Comparison of ENCODE assay signal across 9 mouse cellular contexts in genomic region chr9:63970388-63970787, GRCm38 (mm10). TPM values are rescaled to one million over a fixed set of nuclear protein-coding genes. Genes with fewer than 3 reads are reported as not detected.
DNase-seq lines count a peak whose midpoint lies in the region; ATAC-seq lines count a peak whose summit lies in the region.
"Had no signal": no experiment of that assay in that cellular context is flagged by ENCODE, and none has a peak within 500 bp of the region (broad histone marks: within the 10 kb centered on the region; RNA-seq: fewer than 3 reads in every experiment).

No protein-coding gene starts in this region.

- no peaks in the 10 kb centered on the region for H3K9me3 ChIP-seq in forebrain, embryonic 12.5 days
- H3K9me3 ChIP-seq in forebrain, embryonic 14.5 days (replicated peaks; ENCODE audit: control insufficient read depth, low read length), result no peaks in the 10 kb centered on the region
- H3K9me3 ChIP-seq in lung, embryonic 16.5 days (ENCODE audit: control insufficient read depth, low read length), result no peaks in the 10 kb centered on the region

- H3K4me3 ChIP-seq in forebrain, embryonic 12.5 days (replicated peaks), result no peak overlapping the region
- no peak overlapping the region for H3K4me3 ChIP-seq in forebrain, embryonic 14.5 days (ENCODE audit: low read depth, low read length)
- no peak overlapping the region for H3K4me3 ChIP-seq in lung, embryonic 16.5 days (ENCODE audit: low read length)

- no peaks in the 10 kb centered on the region for H3K36me3 ChIP-seq in forebrain, embryonic 12.5 days (replicated peaks)
- no peaks in the 10 kb centered on the region for H3K36me3 ChIP-seq in forebrain, embryonic 14.5 days (ENCODE audit: control insufficient read depth, insufficient read depth, low read length)
- no peaks in the 10 kb centered on the region for H3K36me3 ChIP-seq in lung, embryonic 16.5 days (ENCODE audit: control insufficient read depth, insufficient read depth, low read length)

- 88% methylated on average over 12 of the region's 12 CpGs for WGBS in forebrain, embryonic 12.5 days
- WGBS in forebrain, embryonic 14.5 days, result 82% methylated on average over 12 of the region's 12 CpGs
- WGBS in lung, embryonic 16.5 days, result 32% methylated on average over 12 of the region's 12 CpGs

- peaks cover 49% of the 10 kb centered on the region for H3K4me1 ChIP-seq in forebrain, embryonic 12.5 days
- peaks cover 29% of the 10 kb centered on the region for H3K4me1 ChIP-seq in forebrain, embryonic 14.5 days (ENCODE audit: control insufficient read depth, insufficient read depth, low read length)
- H3K4me1 ChIP-seq in lung, embryonic 16.5 days (replicated peaks; ENCODE audit: control insufficient read depth, insufficient read depth, low read length), result peaks cover 86% of the 10 kb centered on the region

- H3K4me2 ChIP-seq in forebrain, embryonic 12.5 days, result no peak overlapping the region
- H3K4me2 ChIP-seq in forebrain, embryonic 14.5 days (ENCODE audit: low read length), result no peak overlapping the region
- H3K4me2 ChIP-seq in lung, embryonic 16.5 days (ENCODE audit: low read depth, low read length), result no peak overlapping the region

- intact Hi-C loops in gastrocnemius, postnatal 36 days (cut with DNase I), result no loop called here

- no peak overlapping the region for H3K9ac ChIP-seq in forebrain, embryonic 12.5 days
- H3K9ac ChIP-seq in forebrain, embryonic 14.5 days (ENCODE audit: low read length), result no peak overlapping the region
- peak overlapping the region; percentile 30; the same call in 1 of the 2 replicates for H3K9ac ChIP-seq in lung, embryonic 16.5 days (ENCODE audit: low read length)

- DNase-seq in forebrain, embryonic 14.5 days (ENCODE audit: low spot score), result no peak
- DNase-seq in heart, adult 9 months (ENCODE audit: low spot score in 2 of 2), result peak; percentile 75 to 81
- DNase-seq in kidney, adult 9 months, result peak; percentile 65
- DNase-seq in right cerebral cortex, postnatal 36 days (ENCODE audit: low spot score in 2 of 2), result no peak
- DNase-seq in gastrocnemius, postnatal 36 days, result no peak
- DNase-seq in adrenal gland, adult 2 months, result no peak

- H3K27ac ChIP-seq in forebrain, embryonic 12.5 days, result 0 out of 2 replicates have a peak overlapping the region, but pooled peaks have one; percentile 6
- no peak overlapping the region for H3K27ac ChIP-seq in forebrain, embryonic 14.5 days (ENCODE audit: low read depth, low read length)
- peak overlapping the region; percentile 91 for H3K27ac ChIP-seq in lung, embryonic 16.5 days (ENCODE audit: low read length)

- ATAC-seq in forebrain, embryonic 12.5 days (ENCODE audit: low FRiP score), result no peak
- no peak for ATAC-seq in forebrain, embryonic 14.5 days
- ATAC-seq in lung, embryonic 16.5 days (ENCODE audit: low read depth), result no peak

- H3K27me3 ChIP-seq in forebrain, embryonic 12.5 days, result no peaks in the 10 kb centered on the region
- H3K27me3 ChIP-seq in forebrain, embryonic 14.5 days (replicated peaks; ENCODE audit: control insufficient read depth, insufficient read depth, low read length), result no peaks in the 10 kb centered on the region
- H3K27me3 ChIP-seq in lung, embryonic 16.5 days (ENCODE audit: control insufficient read depth, insufficient read depth, low read depth, low read length), result no peaks in the 10 kb centered on the region

RNA-seq across cellular contexts. Expression of gene Smad6, which starts 51.5 kb away (rescaled TPM):
- 5.2 and 6.5 TPM in 2 replicates for polyA plus RNA-seq in forebrain, embryonic 12.5 days (2016; fragmentation: Nextera tagmentation; extraction: Ambion mirVana)
- polyA plus RNA-seq in forebrain, embryonic 14.5 days (2014; fragmentation: Nextera tagmentation; extraction: Ambion mirVana), result 1.8 and 1.9 TPM in 2 replicates
- 6.8 and 8.6 TPM in 2 replicates for polyA plus RNA-seq in lung, embryonic 16.5 days (2015; fragmentation: Nextera tagmentation; extraction: Ambion mirVana)
- total RNA-seq in gastrocnemius, postnatal 36 days (2021), result 1 to 10 TPM; 3.3 to 4.0 TPM
- total RNA-seq in adrenal gland, adult 2 months (2021), result 10 to 100 TPM in 1 of 2 experiments, 1 to 10 TPM in 1; 6.0 to 12.9 TPM
- polyA plus RNA-seq in adrenal gland, adult 2 months (2012; rRNA removed), result 43.4 and 52.4 TPM in 2 replicates
- total RNA-seq: neutrophil, adult 5-6 weeks had no signal

Comparison
In these comparisons a context has a peak if more than half of its experiments do, and no peak if none do; other contexts are left out.
1. DNase-seq: peak in heart, adult 9 months (2 of 2) and kidney, adult 9 months (single experiment); none in forebrain, embryonic 14.5 days (single experiment), right cerebral cortex, postnatal 36 days (0 of 2), gastrocnemius, postnatal 36 days (0 of 2) and adrenal gland, adult 2 months (single experiment).